Mouse (Mus musculus): ENCODE results near the gene Ciart. TPM values are rescaled to one million over a fixed set of nuclear protein-coding genes. Genes with fewer than 3 reads are reported as not detected.
"Not testable (repeated sequence)": the region's sequence is repeated elsewhere in the genome, so short reads cannot be mapped to it uniquely, and the experiment has no call there.

Ciart gene
- total RNA-seq, 4 experiments from 2014 or later = 3.6 to 12.3 (median 5.9) TPM

DNA sequence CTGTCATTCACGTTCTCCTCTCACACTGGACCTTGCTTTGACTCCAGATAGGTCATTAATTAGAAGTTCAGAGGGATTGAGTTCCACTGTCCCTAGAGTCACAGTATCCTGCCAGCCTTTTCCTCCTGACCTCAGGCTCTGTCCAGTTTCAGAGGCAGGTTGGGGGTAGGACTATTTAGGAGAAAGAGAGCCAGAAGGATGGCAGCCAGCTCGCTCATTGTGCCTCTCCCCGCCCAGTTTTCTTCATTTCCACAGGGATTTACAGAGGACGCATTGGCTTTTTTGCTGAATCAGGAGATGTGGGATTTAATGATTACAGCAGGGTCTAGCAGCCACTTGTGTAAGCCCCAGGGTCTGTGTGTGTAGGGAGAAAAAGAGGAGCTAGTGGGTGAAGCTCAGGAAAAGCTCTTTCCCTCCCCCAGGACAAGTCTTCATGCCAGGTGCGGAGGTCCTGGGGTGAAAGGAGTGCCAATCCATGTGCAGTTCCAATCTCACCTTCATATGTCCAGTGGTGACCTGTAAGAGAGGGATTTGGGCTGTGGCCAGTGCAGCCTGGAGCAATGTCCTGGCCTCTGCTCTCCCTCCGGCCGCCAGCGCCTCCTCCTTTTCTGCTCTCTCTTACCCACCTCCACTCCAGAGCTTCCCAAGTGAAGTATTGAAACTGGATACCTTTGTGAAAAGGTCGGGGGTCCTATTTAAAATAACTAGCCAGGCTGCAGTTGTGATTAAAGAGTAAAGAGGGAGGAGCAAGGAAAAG is 19.7 kb upstream of the Ciart start:
- no peak for DNase-seq

DNA sequence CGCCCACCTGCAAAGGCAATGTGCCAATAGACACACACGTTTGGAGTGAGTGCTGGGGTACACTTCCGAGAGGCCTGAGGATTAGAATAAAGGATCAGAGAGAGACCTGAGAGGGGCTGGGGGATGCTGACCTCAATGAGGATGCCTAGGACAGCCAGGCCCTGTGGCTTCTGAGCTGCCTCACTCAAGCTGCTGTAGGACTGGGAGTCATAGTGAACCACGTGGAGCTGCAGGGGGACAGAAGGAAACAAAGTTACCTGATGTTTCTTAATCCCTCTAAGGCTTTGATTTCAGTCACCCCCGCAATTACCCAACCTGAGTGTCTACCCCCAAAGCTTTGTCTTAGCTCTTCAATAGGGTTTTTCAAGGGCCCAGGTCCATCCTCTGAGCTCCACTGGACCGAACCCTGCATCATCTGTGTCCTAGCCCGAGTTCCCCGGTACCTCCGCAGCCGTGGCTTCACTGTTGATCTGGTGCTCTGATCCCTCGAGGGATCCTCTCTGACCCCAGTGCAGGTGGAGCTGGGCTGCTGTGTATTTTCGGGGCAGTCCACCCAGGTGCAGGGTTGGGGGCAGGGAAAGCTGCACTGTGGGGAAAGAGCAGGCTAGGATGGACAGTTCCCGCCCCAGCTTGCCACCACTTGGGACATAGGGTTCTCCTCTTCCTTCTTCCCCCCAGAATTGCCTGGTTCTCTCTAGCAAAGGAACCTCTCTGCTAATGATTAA is 17.9 kb upstream of the Ciart start:
- DNase-seq = no peak

DNA sequence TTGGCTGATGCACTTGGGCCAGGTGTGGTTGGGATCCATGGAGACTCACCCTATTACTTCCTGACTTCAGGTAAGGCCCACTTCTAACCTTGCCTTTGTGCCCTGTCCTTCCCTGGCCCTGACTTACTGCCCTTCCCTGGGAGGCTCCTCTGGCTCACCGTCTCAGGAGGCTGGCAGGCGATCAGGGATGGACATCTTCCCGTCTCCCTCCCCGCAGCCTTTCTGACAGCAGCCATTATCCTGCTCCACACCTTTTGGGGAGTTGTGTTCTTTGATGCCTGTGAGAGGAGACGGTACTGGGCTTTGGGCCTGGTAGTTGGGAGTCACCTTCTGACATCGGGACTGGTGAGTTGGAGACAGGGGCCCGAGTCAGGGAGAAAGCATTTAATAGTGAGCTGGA is 13.4 kb upstream of the Ciart start:
- DNase-seq = not testable (repeated sequence)

DNA sequence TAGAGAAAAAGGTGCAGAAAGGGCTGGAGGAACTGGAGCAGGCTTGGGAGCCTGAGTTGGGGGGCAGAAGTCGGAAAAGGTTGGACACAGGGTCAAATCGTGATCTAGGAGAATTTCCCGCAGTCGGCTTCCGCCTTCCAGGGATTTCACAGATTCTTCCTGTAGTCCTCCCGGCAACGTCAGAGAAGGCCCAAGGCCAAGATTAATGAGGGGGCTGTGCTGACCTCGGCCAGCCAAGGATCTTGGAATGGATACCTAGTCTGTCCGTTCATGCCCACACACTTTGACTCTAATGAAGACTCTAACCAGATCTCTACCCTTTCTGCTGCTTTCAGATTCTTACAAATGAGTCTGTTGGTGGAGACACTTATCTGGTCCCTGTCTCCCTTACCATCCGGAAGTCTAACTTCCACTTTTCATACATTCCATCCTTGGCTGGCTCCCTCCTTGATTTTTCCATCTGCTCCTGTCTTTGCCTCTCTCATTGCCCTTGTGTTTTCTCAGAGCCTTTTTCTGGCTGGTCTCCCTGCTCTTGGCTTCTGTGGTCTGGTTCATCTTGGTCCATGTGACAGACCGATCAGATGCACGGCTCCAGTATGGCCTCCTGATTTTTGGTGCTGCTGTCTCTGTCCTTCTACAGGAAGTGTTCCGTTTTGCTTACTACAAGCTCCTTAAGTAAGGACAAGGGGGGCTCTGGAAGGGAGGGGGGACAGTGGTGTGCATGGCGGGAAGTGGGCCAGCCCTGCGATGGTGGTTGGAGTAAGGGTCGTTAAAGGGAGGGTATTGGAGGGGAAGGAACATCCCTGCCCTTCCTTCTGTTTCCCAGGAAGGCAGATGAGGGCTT is 12.5 kb upstream of the Ciart start:
- peak; percentile 78 for DNase-seq

DNA sequence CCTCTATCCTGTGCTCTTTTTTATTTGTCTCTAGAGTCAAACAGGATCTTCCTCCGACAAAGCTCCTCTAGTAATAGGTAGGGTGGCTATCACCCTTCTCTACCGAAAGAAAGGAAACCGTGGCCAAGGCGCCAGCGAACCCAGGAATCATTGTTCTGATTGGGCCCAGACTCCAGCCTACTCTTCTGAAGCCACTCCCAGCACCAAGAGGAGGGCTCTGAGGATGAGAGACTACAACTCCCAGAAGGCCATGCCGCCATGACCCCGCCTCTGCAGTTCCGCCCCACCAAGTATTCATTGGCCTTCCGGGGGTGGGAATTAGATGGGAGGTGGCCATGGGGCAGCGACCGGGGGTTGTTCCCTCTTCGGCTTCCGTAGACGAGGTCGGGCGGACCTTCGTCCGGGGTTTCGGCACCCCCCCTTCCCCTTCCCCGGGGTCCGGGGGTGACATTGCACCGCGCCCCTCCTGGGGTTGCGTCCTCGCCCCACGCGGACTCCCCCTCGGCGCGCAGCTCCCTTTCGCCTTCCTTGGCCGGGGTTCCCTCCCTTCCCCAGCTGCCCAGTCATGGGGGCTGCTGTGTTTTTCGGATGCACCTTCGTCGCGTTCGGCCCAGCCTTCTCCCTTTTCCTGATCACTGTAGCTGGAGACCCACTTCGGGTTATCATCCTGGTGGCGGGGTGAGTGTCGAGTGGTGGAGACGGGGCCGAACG is 11.7 kb upstream of the Ciart start, which contains the start of gene Aph1a:
TSS of gene Aph1a (plus strand) at position 364 of the 711 bp plus-strand sequence.
- peak; percentile 98 for DNase-seq

DNA sequence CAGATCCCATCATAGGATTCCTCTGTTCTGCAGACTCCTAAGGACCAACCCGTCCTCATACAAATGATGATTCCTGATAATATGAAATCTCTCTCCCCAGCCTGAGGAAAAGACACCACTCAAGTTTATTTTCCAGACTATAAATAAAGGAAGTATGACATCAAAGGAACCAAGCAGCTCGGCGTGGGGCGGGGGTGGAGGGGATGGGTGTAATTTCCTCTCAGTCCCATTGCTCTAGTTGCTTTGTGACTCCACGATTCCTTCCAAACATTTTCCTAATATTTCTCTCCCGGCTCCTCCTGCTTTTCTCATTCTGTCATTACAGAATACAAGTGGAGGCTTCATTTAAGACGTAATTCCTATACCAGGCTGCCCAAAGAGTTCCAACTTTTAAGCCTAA is 11.1 kb upstream of the Ciart start:
- DNase-seq = no peak

DNA sequence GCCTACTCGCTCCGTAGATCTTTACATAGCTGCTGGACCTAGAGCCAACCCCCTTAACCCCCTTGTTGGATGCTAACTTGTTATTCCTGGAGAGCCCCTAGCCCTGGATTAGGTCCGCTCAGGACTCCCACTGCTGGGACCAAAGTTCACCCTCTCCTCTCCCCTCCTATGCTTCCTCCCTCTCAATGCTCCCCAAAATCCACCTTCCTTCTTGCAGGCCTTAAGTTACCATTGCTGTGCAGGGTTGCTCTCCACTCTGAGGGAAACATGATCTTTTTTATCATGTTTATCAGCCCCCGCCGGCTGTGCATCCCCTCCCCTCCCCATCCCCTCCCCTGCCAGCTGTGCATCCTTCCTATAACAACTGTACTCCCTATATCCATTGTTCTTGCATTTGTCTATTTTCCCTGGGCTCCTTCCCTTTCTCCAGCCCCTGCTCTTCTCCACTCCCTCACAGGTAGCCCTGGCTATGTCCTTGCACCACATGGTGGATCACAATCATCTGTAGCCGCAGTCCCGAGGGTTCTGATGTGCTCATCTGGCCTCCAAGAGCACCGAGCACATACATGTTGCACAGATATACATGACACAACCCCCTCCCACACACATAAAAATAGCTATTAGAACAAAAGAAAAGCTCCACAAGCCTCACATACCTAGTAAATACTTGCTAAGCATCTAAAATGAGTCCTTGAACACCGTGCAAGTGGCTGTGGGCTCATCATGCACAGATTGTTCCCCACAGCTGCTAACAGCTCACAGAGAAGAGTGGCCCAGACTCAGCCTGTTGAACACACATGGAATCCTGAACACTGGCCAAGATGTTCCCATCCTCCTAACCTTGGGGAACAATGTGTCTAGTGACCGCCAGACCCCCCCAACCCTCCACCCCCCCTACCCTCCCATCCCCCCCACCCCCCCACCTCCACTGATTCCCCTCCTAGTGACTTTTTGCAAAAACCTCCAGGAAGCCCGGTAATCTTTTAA is 10.3 kb upstream of the Ciart start:
- DNase-seq = no peak

DNA sequence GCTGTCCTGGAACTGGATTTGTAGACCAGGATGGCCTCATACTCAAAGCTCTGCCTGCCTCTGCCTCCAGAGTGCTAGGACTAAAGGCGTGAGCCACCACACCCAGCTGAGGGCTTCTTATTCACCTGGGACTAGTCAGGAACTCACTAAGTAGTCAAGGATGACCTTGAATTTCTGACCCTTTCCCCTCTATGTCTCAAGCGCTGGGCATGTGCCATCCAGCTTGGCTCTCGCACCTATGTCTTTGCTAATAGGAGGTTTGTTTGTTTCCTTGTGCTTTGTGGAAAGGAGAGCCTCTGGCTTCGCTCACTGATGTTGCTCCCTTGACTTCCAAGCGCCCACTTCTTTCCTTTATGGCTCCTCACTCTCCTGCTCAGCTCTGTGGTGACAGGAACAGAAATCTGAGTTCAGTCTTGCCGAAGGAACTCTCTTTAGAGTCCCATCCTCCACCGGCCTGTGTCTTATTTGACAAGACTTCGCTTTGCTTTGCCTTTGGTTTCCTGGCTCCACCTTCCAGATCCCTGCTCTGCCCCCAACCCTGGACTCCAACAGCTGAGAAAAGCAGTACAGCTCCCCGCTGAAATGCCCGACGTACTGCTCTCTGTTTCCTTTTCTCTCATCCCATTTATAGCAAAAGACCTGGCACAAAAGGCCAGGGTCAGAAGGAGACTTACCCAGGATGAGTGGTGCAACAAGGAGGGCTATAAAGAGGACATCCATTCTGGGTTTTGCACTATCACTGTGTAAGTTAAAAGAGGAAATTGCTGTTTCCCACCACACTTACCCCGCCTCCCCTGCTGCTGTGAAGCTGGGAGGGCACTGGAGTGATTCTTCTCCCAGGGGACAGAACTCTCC is 9.4 kb upstream of the Ciart start, which contains the start of gene BC028528:
TSS of gene BC028528 (minus strand) at position 795 of the 855 bp plus-strand sequence.
- DNase-seq = no peak

DNA sequence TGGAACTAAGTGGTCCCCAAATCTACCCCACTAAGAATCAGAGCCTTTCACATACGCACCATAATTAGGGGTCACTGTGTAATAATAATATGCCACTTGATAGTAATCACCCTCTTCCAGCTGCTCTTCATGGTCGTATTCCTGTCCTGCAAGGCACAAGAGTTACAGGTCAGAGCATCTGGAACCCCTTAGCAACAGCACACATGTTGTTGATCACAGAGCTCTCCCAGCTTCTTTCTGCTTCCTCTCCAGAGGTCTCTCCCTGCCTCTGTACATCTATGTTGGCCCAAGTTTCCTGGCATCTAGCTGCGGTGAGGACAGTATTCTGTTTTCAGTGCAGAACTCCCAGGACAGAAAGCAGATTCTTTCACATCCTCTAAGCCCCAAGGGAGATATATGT is 7.6 kb upstream of the Ciart start:
- no peak for DNase-seq

DNA sequence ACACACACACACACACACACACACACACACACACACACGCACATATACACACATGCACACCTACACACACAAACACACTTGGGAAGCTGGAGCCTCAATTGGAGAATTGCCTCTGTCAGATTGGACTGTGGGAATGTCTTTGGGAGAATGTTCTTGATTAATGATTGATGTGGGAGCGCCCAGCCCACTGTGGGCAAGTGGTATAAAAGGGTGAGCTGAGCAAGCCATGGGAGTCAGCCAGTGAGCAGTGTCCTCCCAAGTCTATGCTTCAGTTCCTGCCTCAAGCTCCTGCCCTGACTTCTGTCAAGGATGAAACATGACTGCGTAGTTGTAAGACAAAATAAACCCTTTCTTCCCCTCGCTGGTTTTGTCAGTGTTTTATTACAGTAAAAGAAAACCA is 5.5 kb upstream of the Ciart start:
- no peak for DNase-seq

DNA sequence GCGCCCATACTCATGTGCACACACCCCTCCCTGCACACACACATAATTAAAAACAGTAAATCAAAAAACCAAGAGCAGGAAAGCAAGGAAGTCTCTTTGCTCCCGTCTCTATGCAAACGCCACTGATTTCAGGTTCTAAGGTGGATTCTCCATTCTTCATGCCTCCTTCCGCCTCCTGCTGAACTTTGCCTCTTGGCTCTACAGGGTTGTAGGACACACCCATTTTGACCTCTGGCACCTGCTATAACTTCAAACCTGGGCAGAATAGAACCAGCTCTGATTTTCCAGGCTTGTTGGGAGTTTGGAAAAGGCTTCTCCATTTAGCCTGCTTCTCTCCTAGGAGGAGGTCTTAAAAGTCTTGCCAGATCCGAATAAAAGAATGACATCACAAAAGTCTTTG is 2.3 kb upstream of the Ciart start:
- no peak for DNase-seq

DNA sequence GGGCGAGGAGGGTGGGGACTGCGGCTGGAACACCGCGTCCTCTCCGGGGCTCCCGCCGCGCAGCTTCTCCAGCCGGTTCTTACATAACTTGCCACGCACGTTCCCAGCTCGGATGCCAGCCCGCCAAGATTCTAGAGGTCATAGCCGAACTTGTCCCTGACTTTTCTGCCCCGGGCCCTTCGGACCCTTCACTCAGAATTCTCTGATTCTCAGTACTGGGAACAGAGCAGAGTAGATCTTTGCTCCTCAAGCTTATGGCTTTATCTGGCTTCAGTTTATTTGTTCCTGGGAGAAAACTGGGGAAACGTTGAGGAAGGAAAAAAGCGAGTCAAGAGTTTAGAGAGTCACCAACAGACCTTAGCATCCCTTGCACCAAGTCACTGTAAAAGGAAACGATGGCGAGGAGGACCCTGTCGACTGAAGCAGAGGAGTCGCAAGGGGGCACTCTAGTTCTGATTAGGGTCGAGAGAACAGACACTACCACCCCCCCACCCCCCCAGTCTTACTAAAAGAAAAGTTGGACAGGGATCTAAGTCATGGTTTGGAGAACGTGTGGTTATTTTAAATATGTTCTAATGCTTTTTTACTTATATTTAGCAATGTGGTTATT is 870 bp upstream of the Ciart start:
- peak; percentile 64 for DNase-seq

DNA sequence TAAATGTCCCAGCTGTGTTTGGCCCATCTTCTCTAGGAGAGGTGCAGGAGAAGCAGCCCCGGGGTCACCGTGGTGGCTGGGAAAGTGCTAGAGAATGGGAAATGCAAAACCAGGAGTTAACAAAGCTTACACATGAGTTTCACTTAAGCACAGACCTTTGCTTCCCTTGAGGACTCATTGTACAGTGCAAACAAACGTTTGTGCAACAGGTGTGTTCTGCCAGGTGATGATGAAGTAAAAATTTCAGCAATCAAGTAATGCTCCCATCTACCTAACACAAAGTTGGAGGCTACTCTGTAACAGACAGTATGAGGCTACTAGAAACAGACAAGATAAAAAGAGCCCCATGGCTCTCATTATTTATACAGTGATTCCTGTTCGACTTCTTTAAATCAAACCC is 3.0 kb downstream of the Ciart start:
- DNase-seq = no peak

DNA sequence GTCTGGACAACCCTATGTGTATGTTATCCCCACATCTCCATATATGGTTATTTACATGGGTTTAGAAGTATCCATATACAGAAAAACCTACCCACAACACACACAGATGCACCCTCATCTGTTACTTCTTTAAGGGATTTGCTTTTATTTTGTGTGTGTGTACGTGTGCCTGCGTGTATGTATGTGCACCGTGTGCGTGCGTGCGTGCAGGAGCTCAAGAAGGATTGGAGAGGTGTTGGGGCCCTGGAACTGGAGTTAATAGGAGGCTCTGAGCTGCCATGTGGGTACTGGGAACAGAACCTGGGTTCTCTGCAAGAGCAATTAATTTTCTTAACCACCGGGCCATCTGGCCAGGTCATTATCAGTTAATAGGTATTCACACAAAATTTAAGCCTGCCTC is 10.0 kb downstream of the Ciart start:
- DNase-seq = no peak

DNA sequence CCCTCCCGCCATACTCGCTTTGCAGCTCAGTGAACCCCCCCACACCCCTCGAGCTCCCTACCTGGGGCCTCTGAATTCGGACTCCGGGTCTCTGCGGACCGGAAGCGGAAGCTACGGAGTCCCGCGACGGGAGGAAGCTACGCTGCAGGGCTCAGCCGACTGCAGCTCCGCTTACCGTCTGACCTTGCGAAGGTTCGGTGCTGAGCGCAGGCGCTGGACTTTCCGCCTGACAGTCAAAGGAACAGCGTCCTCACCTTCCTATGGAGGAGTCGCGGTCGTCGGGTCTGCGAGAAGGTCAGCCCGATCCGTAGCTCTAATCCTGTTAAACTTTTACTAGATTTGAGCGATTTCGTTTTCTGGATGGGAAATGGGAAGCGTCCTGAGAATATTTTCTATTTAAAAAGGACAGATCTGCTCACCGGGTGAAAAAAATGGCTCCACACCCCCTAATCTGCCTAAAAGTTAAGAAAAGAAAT is 10.6 kb downstream of the Ciart start, which contains the start of gene Mrps21:
TSS of gene Mrps21 (minus strand) at position 128 of the 476 bp plus-strand sequence.
- peak; percentile 87 for DNase-seq

DNA sequence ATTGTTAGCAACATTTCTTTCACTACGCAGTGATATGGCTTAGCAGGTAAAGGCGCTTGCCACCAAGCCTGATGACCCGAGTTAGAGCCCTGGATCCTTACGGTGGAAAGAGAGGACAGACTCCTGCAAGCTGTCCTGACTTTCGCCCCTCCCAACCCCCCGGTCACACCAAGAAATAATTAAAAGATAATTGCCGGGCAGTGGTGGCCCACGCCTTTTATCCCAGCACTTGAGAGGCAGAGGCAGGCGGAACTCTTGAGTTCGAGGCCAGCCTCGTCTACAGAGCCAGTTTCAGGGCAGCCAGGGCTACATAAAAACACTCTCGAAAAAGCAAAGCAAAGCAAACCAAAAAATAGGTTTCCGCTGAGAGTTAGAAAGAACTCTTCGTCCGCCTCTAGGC is 11.1 kb downstream of the Ciart start:
- no peak for DNase-seq

DNA sequence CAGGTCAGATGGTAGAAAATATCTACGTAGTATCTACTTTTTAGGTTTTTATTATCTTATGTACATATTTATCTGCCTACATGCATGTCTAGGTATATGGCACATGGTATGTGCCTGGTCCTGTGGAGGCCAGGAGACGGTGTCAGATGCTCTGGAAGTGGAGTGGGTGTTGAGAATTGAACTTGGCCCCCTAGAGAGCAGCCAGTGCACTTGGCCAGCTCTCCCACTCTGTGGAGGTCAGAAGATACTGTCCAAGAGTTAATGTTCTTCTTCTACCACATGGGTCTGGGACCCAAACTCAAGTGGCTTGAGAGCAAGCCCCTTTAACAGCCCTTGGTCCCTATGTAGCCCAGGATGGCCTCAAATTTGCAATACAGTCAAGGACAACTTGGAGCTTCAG is 14.6 kb downstream of the Ciart start:
- no peak for DNase-seq

DNA sequence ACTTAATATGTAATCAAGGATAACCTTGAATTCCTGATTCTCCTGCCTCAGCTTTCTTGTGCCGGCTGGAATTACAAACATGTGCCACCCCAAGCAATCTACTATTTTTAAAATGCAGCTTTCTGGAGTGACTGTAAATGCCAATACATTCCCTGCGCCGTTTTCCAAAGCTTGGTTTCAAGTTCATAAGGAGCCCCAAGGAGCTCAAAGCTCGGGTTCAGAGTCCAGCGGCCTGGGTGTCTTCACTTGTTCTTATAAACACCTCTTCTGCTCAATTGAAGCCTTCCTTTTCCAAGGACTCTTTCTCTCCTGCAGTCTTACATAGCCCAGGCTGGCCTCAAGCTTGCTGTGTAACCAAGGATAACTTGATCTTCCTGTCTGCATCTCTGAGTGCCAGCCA is 16.0 kb downstream of the Ciart start:
- no peak for DNase-seq

DNA sequence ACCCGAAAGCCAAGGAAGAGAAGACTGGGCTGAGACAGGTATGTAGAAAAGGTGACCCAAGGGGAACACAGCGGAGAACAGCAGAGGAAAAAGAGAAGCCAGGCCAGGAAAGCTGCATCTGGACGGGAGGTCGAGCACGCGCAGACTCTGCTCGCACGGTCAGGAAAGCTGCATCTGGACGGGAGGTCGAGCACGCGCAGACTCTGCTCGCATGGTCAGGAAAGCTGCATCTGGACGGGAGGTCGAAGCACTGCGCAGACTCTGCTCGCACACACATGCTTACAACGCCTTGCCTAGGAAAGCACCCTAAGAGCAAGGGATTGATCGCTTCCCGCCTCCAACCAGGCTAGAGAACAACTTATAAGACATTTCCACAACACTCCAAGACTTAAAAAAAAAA is 16.5 kb downstream of the Ciart start:
- no peak for DNase-seq

All from adrenal gland, adult 8-10 months (tissue).